Mouse (Mus musculus) retina, embryonic 14.5 days (tissue): ENCODE results near the gene Plac9b.
"Not testable (repeated sequence)": the region's sequence is repeated elsewhere in the genome, so short reads cannot be mapped to it uniquely, and the experiment has no call there.

Source experiments
- DNase-seq: peaks from one replicate; pipeline ENCODE4 v3.0.0-alpha.2; 2015; ENCODE audit warnings: low spot score

Gene Plac9b

GRCm38 (mm10) chr14:26182380-26182779 is at the start of gene Plac9b:
Plac9b (minus strand) TSS chr14:26182480.
- not testable (repeated sequence) for DNase-seq

GRCm38 (mm10) chr14:26216233-26217000 is 34.1 kb upstream of the Plac9b start:
- not testable (repeated sequence) for DNase-seq

- not testable (repeated sequence) for DNase-seq
These were observed 24.6 kb upstream of the Plac9b start, which contains the start of gene Tmem254b for GRCm38 (mm10) chr14:26206926-26207247. Tmem254b (minus strand) TSS chr14:26207041.

DNA sequence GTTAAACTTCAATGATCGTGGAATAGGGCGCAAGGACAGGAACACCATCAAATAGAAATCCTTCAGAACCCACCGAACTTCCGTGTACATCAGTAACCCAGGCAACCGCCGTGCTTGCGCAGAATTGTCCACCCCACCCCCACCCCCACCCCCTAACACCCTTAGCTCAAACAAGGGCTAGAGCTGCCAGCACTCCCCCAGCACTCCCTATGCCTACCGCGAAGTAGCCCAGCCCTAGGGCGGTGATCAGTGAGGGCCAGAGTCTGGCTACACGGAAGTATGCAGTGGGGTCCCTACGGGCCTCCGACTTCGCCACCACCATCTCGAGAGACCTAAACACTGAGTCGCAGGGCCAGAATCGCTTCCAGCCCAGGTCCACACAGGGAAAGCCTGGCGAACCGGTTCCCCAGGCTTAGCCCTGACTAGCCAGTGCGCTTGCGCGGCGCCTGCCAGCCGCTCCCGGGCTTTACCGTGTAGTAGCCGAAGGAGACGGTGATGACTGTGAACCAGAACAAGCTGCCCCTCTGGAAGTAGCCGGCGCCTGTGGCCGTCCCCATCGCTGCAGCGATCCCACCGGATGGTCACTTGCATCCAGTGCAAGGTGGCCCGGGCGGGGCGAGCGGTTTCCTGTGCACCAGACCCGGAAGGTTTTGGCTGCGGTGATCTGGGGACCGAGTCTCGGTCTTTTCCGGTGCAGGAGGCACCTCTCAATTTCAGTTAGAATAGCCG is 24.1 kb upstream of the Plac9b start:
- not testable (repeated sequence) for DNase-seq

DNA sequence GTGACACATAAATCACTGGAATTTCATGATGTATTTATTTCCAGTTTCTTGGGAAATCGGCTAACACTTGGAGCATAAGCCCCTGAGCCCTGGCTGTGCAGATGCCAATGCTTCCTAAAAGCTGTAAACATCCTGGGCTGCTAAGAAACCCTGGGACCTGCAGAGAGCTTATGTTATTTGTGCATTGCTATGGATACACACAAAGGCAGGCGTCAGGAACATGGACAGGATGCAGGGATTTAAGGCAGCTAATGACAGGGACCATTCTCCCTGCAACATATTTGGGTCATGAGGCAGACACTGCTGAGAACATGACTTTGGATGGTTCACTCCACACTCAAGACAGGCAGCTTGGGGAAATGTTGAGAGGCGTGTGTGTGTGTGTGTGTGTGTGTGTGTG is 15.6 kb upstream of the Plac9b start:
- not testable (repeated sequence) for DNase-seq

- DNase-seq: not testable (repeated sequence)
These were observed 6.1 kb upstream of the Plac9b start for GRCm38 (mm10) chr14:26188361-26188760.

DNA sequence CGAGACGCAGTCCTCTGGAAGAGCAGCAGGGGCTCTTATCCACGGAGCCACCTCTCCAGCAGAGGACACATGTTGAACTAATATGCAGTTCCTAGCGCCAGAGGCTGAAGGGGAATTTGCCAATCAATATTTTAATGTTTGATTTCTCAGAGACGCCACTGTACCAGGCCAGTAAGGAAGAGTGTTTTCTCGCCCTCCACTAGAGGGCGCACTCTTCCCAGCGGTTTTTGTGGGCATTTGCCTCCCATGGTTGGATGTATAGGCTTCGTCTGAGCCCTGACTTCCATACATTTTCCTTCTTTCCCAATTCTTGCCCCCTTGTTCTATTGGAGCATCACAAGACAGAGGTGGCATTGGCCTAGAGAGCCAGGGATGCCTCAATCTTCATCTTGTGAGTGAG is 4.4 kb upstream of the Plac9b start:
- not testable (repeated sequence) for DNase-seq

GRCm38 (mm10) chr14:26181660-26182059 is 620 bp downstream of the Plac9b start:
- DNase-seq: not testable (repeated sequence)

- DNase-seq: not testable (repeated sequence)
These were observed 7.3 kb downstream of the Plac9b start for GRCm38 (mm10) chr14:26175028-26175427.

DNA sequence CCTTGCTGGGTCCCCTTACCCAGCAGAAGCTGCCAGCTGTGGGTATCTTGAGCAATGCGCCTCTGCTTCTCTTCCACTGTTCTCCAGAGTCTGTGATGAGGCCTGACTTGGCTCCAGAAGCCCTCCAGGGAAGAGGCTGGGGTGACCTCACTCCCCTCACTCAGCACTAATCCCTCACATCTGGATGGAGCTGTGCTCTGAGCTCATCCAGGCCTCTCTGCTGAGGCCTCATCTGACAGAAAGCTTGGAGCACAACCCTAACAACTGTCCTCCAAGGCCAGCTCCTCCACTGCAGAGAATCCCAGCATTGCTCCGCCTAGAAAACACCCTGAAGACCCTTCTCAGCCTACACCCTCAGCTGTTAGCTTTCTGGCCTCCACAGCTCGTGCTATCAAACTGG is 8.3 kb downstream of the Plac9b start:
- not testable (repeated sequence) for DNase-seq

GRCm38 (mm10) chr14:26165266-26165665 is 17.0 kb downstream of the Plac9b start:
- not testable (repeated sequence) for DNase-seq

DNA sequence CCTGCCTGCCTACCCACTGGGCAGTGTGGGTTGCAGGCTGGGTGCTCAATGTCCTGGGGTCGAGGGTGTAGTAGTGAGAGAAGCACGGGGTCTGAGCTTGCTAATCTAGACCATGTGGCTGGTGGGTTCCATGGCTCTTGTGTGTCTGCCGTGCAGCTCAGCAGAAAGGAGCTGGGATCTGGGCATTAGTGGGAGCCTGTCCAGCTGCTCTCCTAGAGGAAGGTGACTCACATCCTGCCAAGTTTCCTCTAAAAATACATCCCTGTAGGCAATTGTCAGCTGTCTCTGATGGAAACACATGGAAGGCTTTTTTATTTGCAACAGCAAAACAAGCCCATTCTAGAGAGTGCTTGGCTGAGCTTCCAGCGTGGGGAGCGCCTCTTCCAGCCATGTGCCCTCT is 19.9 kb downstream of the Plac9b start:
- DNase-seq: not testable (repeated sequence)

DNA sequence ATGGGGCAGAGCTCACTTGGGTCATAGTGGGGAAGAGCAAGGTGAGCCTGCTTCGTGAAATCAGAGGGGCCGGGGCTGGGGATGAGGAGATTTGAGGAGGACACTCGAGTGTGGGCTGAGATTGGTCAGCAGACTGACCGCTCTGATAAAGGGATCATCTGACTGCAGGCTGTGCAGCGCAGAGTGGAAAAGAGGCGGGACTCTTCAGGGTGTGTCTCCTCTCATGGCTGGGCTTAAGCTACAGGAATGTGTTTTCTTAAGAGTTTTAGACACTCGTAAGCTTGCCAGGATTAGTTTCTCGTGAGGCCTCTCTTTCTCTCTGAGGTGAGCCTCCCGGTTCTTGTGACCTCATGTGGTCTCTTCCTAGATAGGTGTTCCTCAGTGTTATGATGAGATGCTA is 21.1 kb downstream of the Plac9b start:
- DNase-seq: not testable (repeated sequence)

DNA sequence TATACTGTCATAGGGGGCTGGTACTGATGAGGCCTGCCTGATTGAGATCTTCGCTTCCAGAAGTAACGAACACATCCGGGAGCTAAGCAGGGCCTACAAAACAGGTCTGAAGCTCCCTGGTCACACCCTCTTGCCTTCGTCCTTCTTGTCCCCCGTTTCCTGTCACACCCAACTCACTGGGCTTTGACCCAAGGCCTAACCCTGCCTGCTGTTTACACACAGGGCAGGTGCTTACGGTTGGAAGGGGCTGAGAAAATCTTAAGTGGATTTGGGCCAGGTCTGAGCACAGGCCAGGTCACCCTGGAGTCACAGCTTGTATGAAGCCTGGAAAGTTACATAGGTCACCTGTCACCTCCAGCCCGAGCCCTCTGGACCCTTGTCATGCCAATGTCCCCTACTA is 26.2 kb downstream of the Plac9b start:
- not testable (repeated sequence) for DNase-seq

- not testable (repeated sequence) for DNase-seq
These were observed 35.2 kb downstream of the Plac9b start for GRCm38 (mm10) chr14:26147095-26147494.

GRCm38 (mm10) chr14:26119095-26119494 is 63.2 kb downstream of the Plac9b start:
- DNase-seq: not testable (repeated sequence)

DNA sequence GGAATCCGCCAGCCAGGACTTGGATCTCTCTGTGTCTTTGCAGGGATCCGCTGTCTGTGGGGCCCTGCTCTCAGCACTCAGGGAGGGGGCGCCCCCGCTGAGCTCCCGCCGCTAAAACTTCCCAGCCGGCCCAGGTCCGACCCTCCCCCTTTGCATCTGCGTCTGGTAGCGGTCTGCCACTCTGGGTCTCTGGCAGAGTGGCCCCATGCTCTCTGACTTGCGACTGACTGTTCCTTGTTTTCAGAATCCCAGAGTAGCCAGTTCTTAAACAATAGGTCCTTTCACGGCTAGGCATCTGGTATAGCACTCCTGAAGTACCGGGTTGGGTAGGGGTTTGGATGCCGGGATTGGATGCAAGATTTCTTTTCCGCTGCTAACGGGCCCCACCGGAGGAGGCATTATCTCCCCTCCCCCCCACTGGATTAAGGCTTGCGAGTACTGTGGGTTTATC is 63.7 kb downstream of the Plac9b start:
- not testable (repeated sequence) for DNase-seq

DNA sequence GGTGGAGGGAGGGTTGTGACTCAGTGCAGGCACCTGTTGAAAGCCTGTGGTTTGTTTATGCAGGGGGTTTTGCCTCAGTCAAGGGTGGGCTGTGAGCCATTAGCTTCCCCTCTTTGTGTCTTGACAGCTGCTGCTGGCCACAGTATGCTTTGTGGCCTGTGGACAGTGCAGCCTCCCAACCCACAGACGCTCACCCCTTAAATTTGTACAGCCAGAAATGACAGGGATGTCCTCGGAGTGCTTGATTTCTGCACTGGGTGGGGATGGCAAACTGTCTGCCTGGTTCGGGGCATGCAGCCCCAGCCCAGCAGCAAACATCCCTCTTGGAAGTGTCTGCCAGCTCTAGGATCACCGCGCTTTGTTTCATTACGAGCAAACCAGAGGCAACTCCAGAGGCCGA is 64.1 kb downstream of the Plac9b start, which contains the start of gene Duxbl2:
TSS of gene Duxbl2 (plus strand) at position 200 of the 400 bp plus-strand sequence.
- DNase-seq: not testable (repeated sequence)
